Mouse (Mus musculus) intestine, embryonic 14.5 days (tissue): Measurements from ENCODE around the gene Anapc4. TPM values are rescaled to one million over a fixed set of nuclear protein-coding genes. Genes with fewer than 3 reads are reported as not detected.

Experiments
- ATAC-seq: fragments of 200-750 bp; cut with Nextera tagmentation; replicated peaks from 2 replicates; pipeline ENCODE4 v1.8.0; 2017; ENCODE audit warnings: low read depth, moderate number of reproducible peaks, moderate TSS enrichment, moderate library complexity; ENCODE audit not compliant: low FRiP score, low TSS enrichment
- DNase-seq: peaks from one replicate; pipeline ENCODE4 v3.0.0-alpha.2; 2018; ENCODE audit warnings: low spot score
- H3K27ac ChIP-seq: fragments of 300-500 bp; sonication (generic); 2 replicates; pipeline ENCODE4 v1.5.1; 2014; ENCODE audit warnings: low read depth, mild to moderate bottlenecking, control low read depth
- H3K27me3 ChIP-seq: fragments of 300-500 bp; sonication (generic); replicated peaks from 2 replicates; pipeline ENCODE4 v1.6.1; 2014; ENCODE audit warnings: low read length, control low read depth; ENCODE audit not compliant: control insufficient read depth, insufficient read depth
- H3K36me3 ChIP-seq: fragments of 300-500 bp; sonication (generic); 2 replicates; pipeline ENCODE4 v1.6.1; 2014; ENCODE audit warnings: low read length, control low read depth; ENCODE audit not compliant: control insufficient read depth, insufficient read depth
- H3K4me1 ChIP-seq: fragments of 300-500 bp; sonication (generic); replicated peaks from 2 replicates; pipeline ENCODE4 v1.6.1; 2014; ENCODE audit warnings: low read length, control low read depth, mixed read lengths; ENCODE audit not compliant: control insufficient read depth, insufficient read depth
- H3K4me2 ChIP-seq: fragments of 300-500 bp; sonication (generic); 2 replicates; pipeline ENCODE4 v1.6.1; 2014; ENCODE audit warnings: low read length
- H3K4me3 ChIP-seq: fragments of 300-500 bp; sonication (generic); 2 replicates; pipeline ENCODE4 v1.5.1; 2014; ENCODE audit warnings: low read depth, low read length, control low read depth, mixed read lengths
- H3K9ac ChIP-seq: fragments of 300-500 bp; sonication (generic); 2 replicates; pipeline ENCODE4 v1.6.1; 2014; ENCODE audit warnings: mild to moderate bottlenecking, low read length
- H3K9me3 ChIP-seq: fragments of 300-500 bp; sonication (generic); 2 replicates; pipeline ENCODE4 v1.6.1; 2016; ENCODE audit warnings: low read length, control low read depth; ENCODE audit not compliant: control insufficient read depth
- WGBS: fragments of 180-500 bp; shearing (Covaris S2); extraction: QIAGEN DNeasy Blood & Tissue Kit; methylation state at CpG from one replicate; pipeline ENCODE4 v1.1.7; 2014; 5-methylcytosine and 5-hydroxymethylcytosine counted together
- polyA plus RNA-seq: library from polyadenylated mRNA; unstranded; fragments of >200 nt; fragmentation: Nextera tagmentation; extraction: Ambion mirVana; gene quantifications from 2 replicates; pipeline ENCODE4 v1.2.1, GENCODE M21; 2014

Anapc4 gene
- polyA plus RNA-seq, 1 experiment from 2014 or later, result 92.1 TPM

DNA sequence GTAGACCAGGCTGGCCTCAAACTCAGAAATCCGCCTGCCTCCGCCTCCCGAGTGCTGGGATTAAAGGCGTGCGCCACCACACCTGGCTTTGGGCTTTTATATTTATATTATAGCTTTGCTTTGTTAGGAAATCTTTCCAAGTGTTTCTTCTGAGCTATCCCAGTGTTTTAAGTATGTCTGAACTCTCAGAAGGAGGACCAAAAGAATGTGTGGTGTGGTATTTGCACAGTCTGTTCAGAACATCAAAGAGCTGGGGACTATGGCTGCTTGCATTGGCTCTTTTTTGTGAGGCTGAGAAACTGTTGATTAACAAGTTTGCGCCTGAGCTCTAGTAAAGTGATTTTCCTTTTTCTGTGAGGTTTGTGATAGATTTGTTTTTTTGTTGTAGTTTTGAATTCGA lies 10.5 kb downstream of the Anapc4 start:
- H3K27me3 ChIP-seq, result no peaks in the 10 kb centered on the region
- no peak overlapping the region for H3K27ac ChIP-seq
- H3K9ac ChIP-seq, result no peak overlapping the region
- H3K4me1 ChIP-seq, result no peaks in the 10 kb centered on the region
- no peak overlapping the region for H3K4me2 ChIP-seq
- WGBS, result 92% methylated on average over 7 of the region's 7 CpGs
- H3K4me3 ChIP-seq, result no peak overlapping the region
- ATAC-seq (no peak), DNase-seq (no peak)
- no peaks in the 10 kb centered on the region for H3K9me3 ChIP-seq
- H3K36me3 ChIP-seq, result peaks cover 87% of the 10 kb centered on the region

DNA sequence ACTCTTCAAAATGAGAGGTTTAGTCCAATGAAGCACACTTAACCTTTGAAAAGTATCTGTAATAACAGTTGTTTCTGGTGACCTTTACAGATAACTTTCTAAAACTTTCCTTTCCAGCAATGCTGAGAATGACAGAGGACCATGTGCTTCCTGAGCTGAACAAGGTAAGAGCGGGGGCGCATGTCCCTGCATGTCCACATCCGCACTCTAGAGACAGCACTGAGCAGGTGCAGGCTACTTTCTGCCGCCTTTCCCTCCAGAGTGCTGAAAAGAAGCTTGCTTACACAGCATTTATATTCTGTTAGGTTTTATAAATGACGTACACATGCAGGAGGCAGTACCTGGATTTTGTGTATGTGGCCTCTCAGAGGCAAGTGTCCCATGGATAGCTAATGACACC lies 21.9 kb downstream of the Anapc4 start:
- H3K36me3 ChIP-seq, result peaks cover 77% of the 10 kb centered on the region

DNA sequence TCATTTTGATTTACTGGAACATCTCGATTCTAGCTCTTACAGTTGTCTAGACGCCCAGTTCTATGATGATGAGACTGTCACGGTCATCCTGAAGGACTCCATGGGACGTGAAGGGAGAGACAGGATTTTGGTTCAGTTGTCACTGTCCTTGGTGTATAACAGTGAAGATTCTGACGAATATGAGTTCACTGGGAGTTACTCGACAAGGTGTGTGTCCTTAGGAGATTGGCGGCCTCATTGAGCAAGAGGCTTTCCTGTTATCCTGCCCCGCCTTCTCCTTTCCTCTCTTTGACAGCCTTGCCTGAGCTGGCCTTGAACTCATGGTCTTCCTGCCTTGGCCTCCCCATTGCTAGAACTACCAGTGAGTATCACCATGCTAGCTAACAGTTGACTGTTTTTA lies 30.6 kb downstream of the Anapc4 start:
- Histone ChIP-seq H3K27ac (no peak overlapping the region), H3K4me3 (no peak overlapping the region), H3K27me3 (no peaks in the 10 kb centered on the region), H3K36me3 (peaks cover 88% of the 10 kb centered on the region), H3K4me2 (no peak overlapping the region), H3K9ac (no peak overlapping the region), H3K9me3 (no peaks in the 10 kb centered on the region), H3K4me1 (no peaks in the 10 kb centered on the region; the same call in 1 of the 2 replicates)
- WGBS, result 90% methylated on average over 8 of the region's 8 CpGs
- DNase-seq (no peak), ATAC-seq (no peak)

More for the DNA sequence above, 21.9 kb downstream of the Anapc4 start:
- Histone ChIP-seq H3K4me1 (no peaks in the 10 kb centered on the region), H3K9me3 (no peaks in the 10 kb centered on the region), H3K4me2 (no peak overlapping the region), H3K27me3 (no peaks in the 10 kb centered on the region), H3K27ac (no peak overlapping the region), H3K9ac (no peak overlapping the region), H3K4me3 (no peak overlapping the region)
- no peak for ATAC-seq
- WGBS, result 91% methylated on average over 5 of the region's 5 CpGs
- no peak for DNase-seq

DNA sequence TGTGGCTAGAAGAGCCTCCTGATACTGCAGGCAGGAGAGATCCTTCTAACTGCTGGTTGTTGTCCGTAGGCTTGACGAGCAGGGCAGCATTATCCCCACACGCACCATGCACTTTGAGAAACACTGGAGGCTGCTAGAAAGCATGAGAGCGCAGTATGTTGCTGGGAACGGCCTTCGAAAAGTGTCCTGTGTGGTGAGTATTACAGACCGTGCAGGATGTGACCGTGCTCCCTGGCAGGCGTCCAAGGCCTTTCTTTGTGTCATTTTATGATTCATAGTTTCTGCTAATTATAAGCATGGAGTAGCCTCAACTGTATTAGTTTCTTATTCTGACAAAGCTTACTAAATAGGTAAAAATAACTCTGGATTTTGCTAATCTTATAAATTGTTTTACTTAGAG lies 32.0 kb downstream of the Anapc4 start:
- DNase-seq, result no peak
- no peak for ATAC-seq
- H3K27ac ChIP-seq, result no peak overlapping the region

DNA sequence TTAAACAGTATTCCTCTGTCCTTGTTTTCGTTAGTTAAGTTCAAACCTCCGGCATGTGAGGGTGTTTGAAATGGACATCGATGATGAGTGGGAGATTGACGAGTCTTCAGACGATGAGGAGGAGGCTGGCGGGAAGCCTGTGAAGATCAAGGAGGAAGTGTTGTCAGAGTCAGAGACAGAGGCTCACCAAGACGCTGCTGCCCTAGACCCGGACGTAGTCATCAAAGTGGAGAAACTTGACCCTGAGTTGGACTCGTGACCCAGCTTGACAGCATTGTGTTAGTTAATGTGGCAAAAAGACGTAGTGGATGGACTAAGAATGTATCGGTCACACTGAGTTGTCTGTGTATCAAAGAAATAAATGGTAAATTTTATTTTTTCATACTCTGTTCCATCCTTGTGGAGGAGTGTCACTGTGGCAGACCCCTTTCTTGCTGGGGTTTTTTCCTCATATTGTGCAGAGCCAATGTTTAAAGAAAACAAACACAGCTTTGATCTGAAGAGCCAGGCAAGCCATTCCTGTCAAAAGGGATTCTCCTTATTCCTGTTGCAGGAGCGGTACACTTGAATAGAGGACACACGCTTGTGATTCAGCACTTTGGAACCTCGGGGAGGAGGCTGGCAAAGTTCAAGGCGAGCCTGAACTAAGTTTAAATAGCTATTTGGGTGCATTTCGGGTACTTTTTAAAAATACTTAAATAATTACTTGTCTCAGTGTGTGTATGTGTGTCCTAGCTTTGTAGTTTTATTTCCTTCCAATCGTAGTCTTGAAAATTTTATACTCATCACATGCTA lies 32.7 kb downstream of the Anapc4 start:
- no peak overlapping the region for H3K27ac ChIP-seq
- H3K27me3 ChIP-seq, result no peaks in the 10 kb centered on the region
- H3K9me3 ChIP-seq, result no peaks in the 10 kb centered on the region
- DNase-seq (no peak), ATAC-seq (no peak)
- H3K36me3 ChIP-seq, result peaks cover 73% of the 10 kb centered on the region
- no peak overlapping the region for H3K4me2 ChIP-seq
- no peaks in the 10 kb centered on the region; the same call in 1 of the 2 replicates for H3K4me1 ChIP-seq
- 88% methylated on average over 18 of the region's 18 CpGs for WGBS
- H3K4me3 ChIP-seq, result no peak overlapping the region
- no peak overlapping the region for H3K9ac ChIP-seq

More for the DNA sequence above, 32.0 kb downstream of the Anapc4 start:
- H3K4me1 ChIP-seq, result no peaks in the 10 kb centered on the region; the same call in 1 of the 2 replicates
- H3K4me2 ChIP-seq, result no peak overlapping the region
- H3K4me3 ChIP-seq, result no peak overlapping the region
- no peaks in the 10 kb centered on the region for H3K27me3 ChIP-seq
- H3K9ac ChIP-seq, result no peak overlapping the region
- H3K36me3 ChIP-seq, result peaks cover 80% of the 10 kb centered on the region
- 69% methylated on average over 9 of the region's 9 CpGs for WGBS
- H3K9me3 ChIP-seq, result no peaks in the 10 kb centered on the region

DNA sequence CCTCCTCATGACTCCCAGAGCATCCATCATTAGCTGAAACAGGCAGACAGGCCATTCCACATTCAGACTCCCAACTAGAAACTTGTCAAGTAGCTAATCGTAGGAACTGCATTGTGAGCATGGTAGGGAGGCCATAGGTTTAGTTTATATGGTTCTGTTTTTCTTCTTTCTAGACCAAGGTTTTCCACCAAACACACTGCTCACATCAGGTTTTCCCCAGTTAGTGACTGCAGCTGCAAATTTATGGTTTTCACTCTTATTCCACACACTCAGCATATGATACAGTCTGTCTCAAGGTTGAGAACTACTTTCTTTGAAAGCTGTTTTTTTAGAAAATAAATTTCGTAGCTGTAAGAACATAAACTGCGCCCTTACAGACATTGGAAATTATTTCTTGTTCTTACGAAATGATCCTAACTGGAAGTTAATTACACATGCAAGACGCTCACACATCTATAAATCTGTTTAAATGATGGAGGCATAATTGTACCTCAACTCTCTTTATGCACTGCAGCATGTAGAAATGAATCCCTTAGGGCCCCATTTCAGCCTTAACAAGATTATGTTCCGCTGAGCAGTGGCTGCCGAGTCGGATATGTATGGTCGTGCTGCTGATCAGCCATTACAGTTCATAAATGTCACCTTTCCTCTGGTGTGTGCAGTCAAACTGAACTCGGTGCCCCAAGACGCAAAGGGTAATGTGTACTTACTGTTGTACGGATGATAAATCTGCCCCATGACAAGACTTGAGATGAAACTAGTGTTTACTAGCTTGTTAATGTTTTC lies 35.3 kb downstream of the Anapc4 start:
- Histone ChIP-seq H3K4me3 (no peak overlapping the region), H3K4me1 (no peaks in the 10 kb centered on the region; the same call in 1 of the 2 replicates), H3K36me3 (peaks cover 47% of the 10 kb centered on the region), H3K27ac (no peak overlapping the region), H3K9ac (no peak overlapping the region), H3K27me3 (no peaks in the 10 kb centered on the region), H3K9me3 (no peaks in the 10 kb centered on the region), H3K4me2 (no peak overlapping the region)
- ATAC-seq (no peak), DNase-seq (peak; percentile 34)
- WGBS, result 85% methylated on average over 12 of the region's 12 CpGs

DNA sequence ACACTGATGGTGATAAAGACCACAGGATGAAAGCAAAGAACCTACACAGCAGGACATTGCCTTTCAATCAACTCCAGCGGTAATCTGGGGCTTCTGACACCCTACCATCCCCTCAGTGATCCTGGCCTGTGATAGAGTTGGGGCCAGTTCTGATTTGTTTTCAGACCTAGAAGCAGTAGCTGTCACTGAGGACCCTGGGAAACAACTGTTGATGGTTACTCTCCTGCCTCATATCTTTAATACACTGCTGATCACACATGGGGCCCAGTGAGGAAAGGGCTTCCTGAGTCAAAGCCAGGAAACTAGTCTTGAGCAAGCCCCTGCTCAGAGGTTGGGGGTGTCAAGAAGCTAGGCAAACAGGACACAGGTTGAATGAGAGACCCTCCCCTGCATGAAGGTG lies 37.6 kb downstream of the Anapc4 start:
- DNase-seq (no peak), ATAC-seq (no peak)
- Histone ChIP-seq H3K36me3 (peaks cover 27% of the 10 kb centered on the region), H3K27ac (no peak overlapping the region), H3K9ac (no peak overlapping the region), H3K4me1 (no peaks in the 10 kb centered on the region), H3K27me3 (no peaks in the 10 kb centered on the region), H3K4me3 (no peak overlapping the region), H3K9me3 (no peaks in the 10 kb centered on the region), H3K4me2 (no peak overlapping the region)
- WGBS, result 17% methylated on average over 1 of the region's 1 CpGs

DNA sequence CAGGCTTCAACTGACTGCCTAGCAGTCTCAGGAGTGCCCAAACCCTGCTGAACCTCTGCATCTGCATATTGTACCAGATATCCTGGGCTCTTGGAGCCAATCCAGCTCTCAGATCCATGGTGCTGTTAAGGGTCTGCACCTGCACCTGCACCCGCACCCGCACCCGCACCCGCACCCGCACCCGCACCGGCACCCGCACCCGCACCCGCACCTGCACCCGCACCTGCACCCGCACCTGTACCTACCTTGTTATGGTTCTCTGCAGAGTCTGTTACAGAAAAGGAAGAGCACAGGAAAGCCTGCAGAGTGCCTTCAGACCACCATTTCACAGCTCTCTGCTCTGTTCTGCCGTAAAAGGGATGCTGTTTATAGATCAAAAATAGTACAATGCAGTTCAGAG lies 38.2 kb downstream of the Anapc4 start:
- no peak overlapping the region for H3K4me2 ChIP-seq
- ATAC-seq (no peak), DNase-seq (peak; percentile 29)
- no peaks in the 10 kb centered on the region for H3K27me3 ChIP-seq
- H3K4me1 ChIP-seq, result no peaks in the 10 kb centered on the region
- 93% methylated on average over 13 of the region's 13 CpGs for WGBS
- peaks cover 21% of the 10 kb centered on the region for H3K36me3 ChIP-seq
- no peak overlapping the region for H3K27ac ChIP-seq
- no peak overlapping the region for H3K9ac ChIP-seq
- H3K4me3 ChIP-seq, result no peak overlapping the region
- H3K9me3 ChIP-seq, result no peaks in the 10 kb centered on the region
